Mouse (Mus musculus) embryonic fibroblast, embryonic 13.5 days (primary cell): ENCODE measurements around the gene Pros1. TPM values are rescaled to one million over a fixed set of nuclear protein-coding genes. Genes with fewer than 3 reads are reported as not detected.
A peak's percentile ranks its signal among the peaks of the same experiment; 100 is the strongest.

Experiments
- H3K27ac ChIP-seq: 2 replicates; pipeline ENCODE4 v1.5.1; 2012; ENCODE audit warnings: low read length, control low read depth, inconsistent platforms; ENCODE audit not compliant: insufficient read depth
- H3K4me1 ChIP-seq: 2 replicates; pipeline ENCODE4 v1.6.1; 2011; ENCODE audit warnings: low read length; ENCODE audit not compliant: control insufficient read depth, insufficient read depth
- H3K4me3 ChIP-seq: 2 replicates; pipeline ENCODE4 v1.5.1; 2011; ENCODE audit warnings: mild to moderate bottlenecking, control low read depth, low read length; ENCODE audit not compliant: insufficient read depth
- CTCF ChIP-seq: IDR thresholded peaks from 2 replicates; pipeline ENCODE4 v1.5.1; 2011; ENCODE audit warnings: mild to moderate bottlenecking, control low read depth, low read length, moderate library complexity, borderline replicate concordance; ENCODE audit not compliant: insufficient read depth
- POLR2A ChIP-seq: IDR thresholded peaks from 2 replicates; pipeline ENCODE4 v1.6.1; 2011; ENCODE audit warnings: low read depth, mild to moderate bottlenecking, control low read depth, low read length, moderate library complexity
- polyA plus RNA-seq: library from polyadenylated mRNA; stranded (reverse); fragments of >200 nt; gene quantifications from 2 replicates; pipeline ENCODE4 v1.2.4, GENCODE M21; 2011; ENCODE audit warnings: low read depth; ENCODE audit not compliant: missing spikeins, insufficient read length

Pros1 gene
- polyA plus RNA-seq, 1 experiment = 119 TPM

DNA sequence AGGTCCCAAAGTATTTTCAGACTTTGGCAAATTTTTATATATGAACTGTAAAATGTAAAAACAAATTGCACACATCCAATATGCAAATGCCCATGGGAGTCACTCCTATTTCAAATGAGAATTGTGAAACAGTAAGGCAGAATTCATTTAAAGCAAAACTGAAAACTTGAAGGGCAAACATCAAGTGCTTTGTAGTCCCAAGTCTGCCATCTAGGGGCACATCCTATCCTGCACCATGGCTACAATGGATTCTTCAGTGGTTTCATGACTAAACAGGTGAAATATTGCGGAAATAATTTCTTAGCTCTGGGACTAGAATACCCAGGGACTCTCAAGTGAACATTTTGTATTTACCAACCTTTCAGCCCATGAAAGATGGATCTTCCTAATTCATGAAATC is 3.9 kb downstream of the Pros1 start:
- TF ChIP-seq POLR2A (no peak), CTCF (no peak)
- H3K4me1 ChIP-seq = peaks cover 4% of the 10 kb centered on the region
- H3K27ac ChIP-seq = no peak overlapping the region

DNA sequence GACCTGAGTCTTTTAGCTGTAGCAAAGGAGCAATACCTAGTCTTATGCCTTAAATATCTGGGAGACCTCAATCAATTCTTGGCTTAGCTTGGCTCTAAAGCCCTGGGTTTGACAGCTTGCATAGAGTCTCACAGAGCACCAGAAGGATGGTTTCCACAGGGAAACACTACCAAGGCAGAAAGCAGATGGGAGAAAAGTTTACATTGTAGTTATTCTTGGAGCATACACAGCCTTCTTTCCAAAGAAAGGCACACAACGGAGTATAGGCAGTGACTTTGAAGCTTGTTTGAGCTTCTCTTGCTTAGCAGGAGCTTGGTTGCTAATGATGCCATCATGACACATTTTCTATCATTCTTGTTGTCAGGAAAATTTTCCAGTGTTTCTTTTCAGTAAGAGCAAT is 6.0 kb downstream of the Pros1 start:
- Histone ChIP-seq H3K4me3 (no peak overlapping the region), H3K4me1 (peaks cover 4% of the 10 kb centered on the region), H3K27ac (no peak overlapping the region)
- TF ChIP-seq CTCF (no peak), POLR2A (no peak)

More for the DNA sequence above, 3.9 kb downstream of the Pros1 start:
- H3K4me3 ChIP-seq = no peak overlapping the region

DNA sequence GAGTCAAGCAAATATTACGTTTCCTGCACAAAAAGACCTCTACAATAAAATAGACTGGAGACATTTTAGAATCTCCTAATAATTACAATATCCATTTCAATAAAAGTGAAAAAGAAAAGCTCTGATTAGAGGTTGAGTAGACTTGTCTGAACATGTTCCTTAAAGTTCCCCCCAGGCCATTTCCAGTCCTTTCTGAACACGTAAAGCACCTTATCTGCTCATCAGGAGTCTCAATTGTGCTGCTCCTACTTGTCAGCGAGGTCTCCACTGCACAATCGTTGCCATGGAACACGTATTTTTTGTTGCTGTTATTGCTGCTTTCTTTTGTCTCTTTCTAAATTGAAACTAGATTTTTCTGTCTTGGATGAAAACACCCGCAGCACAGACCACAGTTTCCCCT is 7.3 kb downstream of the Pros1 start:
- H3K4me1 ChIP-seq = peaks cover 4% of the 10 kb centered on the region; the same call in 1 of the 2 replicates
- TF ChIP-seq POLR2A = no peak
- no peak for TF ChIP-seq CTCF
- H3K27ac ChIP-seq = peak overlapping the region; percentile 78
- no peak overlapping the region for H3K4me3 ChIP-seq

DNA sequence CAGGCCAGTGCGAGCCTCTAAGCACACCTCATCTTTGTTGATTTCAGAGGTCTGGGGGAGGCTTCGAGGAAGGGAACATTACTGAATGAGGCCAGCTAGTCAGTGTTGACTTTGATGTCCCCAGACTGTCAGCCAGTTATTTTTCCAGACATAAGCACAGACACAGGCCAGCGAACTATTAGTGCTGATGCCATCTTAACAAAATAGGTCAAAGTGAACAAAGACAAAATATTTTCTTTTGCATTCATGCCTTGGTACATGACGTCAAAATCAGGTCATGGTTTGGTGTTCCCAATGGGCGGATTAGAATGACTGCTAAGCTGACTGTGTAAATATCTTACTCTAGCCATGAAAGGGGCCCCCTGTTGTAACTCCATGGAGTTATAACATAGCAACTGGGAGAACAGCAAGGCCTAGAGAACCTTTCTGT is 18.6 kb downstream of the Pros1 start:
- Histone ChIP-seq H3K4me1 (no peaks in the 10 kb centered on the region), H3K27ac (no peak overlapping the region), H3K4me3 (no peak overlapping the region)
- TF ChIP-seq POLR2A (no peak), CTCF (no peak)

DNA sequence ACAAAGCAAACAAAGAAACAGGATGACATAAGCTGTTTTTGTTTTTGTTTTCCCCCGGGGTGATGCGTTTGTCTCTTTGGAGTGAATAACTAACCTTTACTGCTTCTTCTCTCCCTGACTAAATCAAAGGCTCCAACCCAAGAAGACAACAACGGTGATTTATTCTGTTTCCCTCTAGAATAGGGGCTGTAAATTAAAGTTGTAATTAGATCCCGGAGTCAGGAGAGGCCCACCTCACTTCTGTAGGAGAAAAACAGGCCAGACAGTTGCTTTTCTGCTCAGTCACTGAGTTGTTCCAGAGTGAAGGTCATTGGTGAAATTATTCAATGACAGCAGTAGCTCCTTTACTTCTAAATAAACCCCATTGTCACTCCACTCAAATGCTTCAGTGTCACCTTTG is 19.1 kb downstream of the Pros1 start:
- Histone ChIP-seq H3K4me1 (no peaks in the 10 kb centered on the region), H3K4me3 (no peak overlapping the region), H3K27ac (no peak overlapping the region)
- no peak for TF ChIP-seq CTCF
- TF ChIP-seq POLR2A = no peak

DNA sequence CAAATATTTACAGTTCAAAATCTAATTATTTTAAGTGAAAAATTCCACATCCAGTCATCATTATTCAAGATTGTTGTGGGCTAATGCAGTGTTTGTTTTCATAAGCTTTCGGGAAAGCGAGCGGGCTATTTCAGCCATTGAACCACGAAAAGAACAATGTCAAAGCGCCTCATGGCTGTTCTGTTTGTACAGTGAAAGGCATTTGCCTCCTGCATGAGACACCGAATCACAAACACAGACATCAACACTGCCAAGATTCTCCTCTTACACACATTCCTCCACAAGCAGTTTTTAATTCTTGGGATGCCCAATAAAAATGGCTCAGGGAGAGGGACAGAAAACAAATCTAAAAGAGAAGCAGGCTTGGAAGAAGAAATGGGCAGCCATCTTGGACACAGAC is 20.0 kb downstream of the Pros1 start:
- Histone ChIP-seq H3K27ac (no peak overlapping the region; the same call in 1 of the 2 replicates), H3K4me1 (no peaks in the 10 kb centered on the region), H3K4me3 (no peak overlapping the region)
- no peak for TF ChIP-seq CTCF
- no peak for TF ChIP-seq POLR2A

DNA sequence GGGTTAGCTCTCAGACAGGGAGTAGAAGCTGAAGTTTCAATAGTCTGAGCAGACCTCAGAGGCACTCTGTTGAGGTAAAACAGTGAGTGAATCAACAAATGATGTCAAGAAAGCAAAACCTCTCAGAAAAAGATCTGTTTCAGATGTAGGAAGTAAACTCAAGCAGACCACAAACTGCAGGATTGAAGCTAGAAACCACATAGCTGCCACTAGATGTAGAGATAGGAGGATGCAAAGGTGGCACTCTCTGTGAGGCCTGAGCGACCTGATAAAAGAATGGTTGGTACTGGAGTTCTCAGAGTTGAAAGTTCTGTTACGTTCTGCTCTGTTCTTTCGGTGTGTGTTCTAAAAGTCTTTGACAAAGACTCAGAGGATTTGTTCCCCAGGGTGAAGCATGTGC is 41.7 kb downstream of the Pros1 start:
- Histone ChIP-seq H3K4me1 (no peaks in the 10 kb centered on the region), H3K4me3 (no peak overlapping the region), H3K27ac (no peak overlapping the region)
- TF ChIP-seq CTCF = no peak
- no peak for TF ChIP-seq POLR2A

DNA sequence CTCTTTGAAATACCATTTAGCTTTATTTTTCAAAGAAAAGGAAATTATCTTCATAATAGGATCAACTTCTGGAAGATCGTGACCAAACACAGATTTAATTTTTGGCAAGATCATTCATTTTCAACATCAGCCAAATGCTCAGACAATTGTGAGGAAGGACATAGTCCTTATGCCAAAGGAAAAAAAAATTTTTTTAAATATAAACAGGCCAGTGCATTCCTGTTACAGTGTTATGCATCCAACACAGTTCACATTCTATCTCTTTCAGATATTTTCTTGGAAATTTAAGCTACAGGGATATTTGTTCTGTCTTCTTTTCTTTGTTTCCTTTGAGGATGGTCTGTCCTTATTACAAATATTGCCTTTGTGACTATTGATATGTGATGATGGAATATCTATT is 57.3 kb downstream of the Pros1 start:
- no peaks in the 10 kb centered on the region for H3K4me1 ChIP-seq

DNA sequence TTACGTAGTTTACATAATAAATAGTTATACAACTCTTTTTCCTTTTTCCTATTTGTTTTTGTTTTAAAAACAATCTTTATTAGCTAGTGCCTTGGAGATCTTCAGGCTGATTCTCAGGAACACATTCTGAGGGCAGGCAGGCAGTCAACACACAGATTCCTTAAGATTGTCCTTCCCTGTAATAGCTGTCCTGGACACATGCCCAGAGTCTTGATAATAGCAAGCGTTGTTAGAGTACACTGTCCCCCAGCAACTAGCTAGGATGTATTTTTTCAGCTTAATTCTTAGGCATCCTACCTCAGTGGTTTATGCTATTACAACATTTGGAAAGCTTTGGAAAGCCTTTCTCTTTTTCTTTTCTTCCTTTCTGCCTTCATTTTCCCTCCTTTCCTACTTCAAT is 58.1 kb downstream of the Pros1 start:
- Histone ChIP-seq H3K27ac (no peak overlapping the region), H3K4me3 (no peak overlapping the region), H3K4me1 (no peaks in the 10 kb centered on the region)
- TF ChIP-seq POLR2A = no peak
- TF ChIP-seq CTCF = no peak

More for the DNA sequence above, 57.3 kb downstream of the Pros1 start:
- no peak overlapping the region for H3K27ac ChIP-seq
- no peak overlapping the region for H3K4me3 ChIP-seq
- TF ChIP-seq CTCF = no peak
- TF ChIP-seq POLR2A = no peak

DNA sequence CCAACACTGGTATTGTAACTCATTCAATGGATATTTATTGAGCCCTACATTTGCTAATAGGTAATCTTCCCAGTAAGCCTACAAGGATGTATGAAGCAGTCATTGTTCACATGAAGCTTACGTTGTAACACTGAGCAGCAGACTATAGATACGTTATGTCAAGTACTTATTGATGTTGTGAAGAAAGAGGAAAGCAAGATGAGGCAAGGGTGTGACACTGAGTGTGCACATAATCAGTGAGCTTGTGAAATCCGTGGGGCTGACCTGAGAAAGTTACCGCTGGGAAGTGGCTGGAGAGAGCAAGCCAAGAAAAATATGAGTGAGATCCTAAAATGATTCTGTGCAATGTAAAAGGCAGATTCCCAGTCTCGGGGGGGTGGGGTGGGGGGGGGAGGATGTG is 61.4 kb downstream of the Pros1 start:
- Histone ChIP-seq H3K4me1 (no peaks in the 10 kb centered on the region), H3K27ac (no peak overlapping the region), H3K4me3 (no peak overlapping the region)
- TF ChIP-seq CTCF = no peak
- no peak for TF ChIP-seq POLR2A

DNA sequence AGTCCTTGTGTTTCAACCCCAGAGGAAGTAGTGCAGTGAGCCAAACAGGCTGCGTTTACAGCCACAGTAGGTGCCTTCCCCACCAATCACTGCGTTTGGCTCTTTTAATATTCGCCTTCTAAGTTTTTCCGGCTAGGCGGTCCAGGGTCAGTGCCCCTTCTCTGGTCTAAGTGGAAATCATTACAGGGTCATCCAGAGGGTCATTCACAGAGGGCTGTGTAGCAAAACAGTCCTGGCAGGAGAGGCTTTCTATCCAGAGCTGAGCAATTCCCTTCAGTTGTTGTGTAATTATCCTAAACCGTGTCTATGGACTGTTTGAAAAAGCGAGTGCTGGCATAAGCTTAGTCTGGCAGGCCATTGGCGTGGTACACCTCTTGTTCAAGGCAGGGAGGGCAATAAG is 68.1 kb downstream of the Pros1 start:
- TF ChIP-seq POLR2A = no peak
- TF ChIP-seq CTCF = no peak
- Histone ChIP-seq H3K4me3 (no peak overlapping the region), H3K27ac (no peak overlapping the region)

More for the DNA sequence above, 68.1 kb downstream of the Pros1 start:
- no peaks in the 10 kb centered on the region for H3K4me1 ChIP-seq
